Comparison of ENCODE assay signal across 12 mouse cellular contexts in genomic region chr10:76724231-76724736, GRCm38 (mm10). TPM values are rescaled to one million over a fixed set of nuclear protein-coding genes. Genes with fewer than 3 reads are reported as not detected.
DNase-seq lines count a peak whose midpoint lies in the region; ATAC-seq and TF ChIP-seq lines count a peak whose summit lies in the region.
"Had no signal": no experiment of that assay in that cellular context is flagged by ENCODE, and none has a peak within 500 bp of the region (broad histone marks: within the 10 kb centered on the region; RNA-seq: fewer than 3 reads in every experiment).

No protein-coding gene starts in this region.

- no peaks in the 10 kb centered on the region for H3K9me3 ChIP-seq in lung, embryonic 14.5 days (ENCODE audit: low read depth, low read length)
- no peaks in the 10 kb centered on the region for H3K9me3 ChIP-seq in embryonic facial prominence, embryonic 15.5 days (replicated peaks)
- H3K9me3 ChIP-seq in neural tube, embryonic 15.5 days (replicated peaks), result no peaks in the 10 kb centered on the region
- H3K9me3 ChIP-seq: forebrain, embryonic 10.5 days; G1E had no signal

- peak overlapping the region; percentile 35 for H3K4me3 ChIP-seq in lung, embryonic 14.5 days (ENCODE audit: low read depth, low read length)
- H3K4me3 ChIP-seq in embryonic facial prominence, embryonic 15.5 days (replicated peaks), result peak overlapping the region; percentile 54
- no peak overlapping the region for H3K4me3 ChIP-seq in neural tube, embryonic 15.5 days (replicated peaks)
- H3K4me3 ChIP-seq: forebrain, embryonic 10.5 days had no signal

- H3K4me2 ChIP-seq in lung, embryonic 14.5 days, result peak overlapping the region; percentile 70
- peak overlapping the region; percentile 77 for H3K4me2 ChIP-seq in embryonic facial prominence, embryonic 15.5 days (replicated peaks)
- peak overlapping the region; percentile 38 for H3K4me2 ChIP-seq in neural tube, embryonic 15.5 days

- peak overlapping the region; percentile 48 for H3K9ac ChIP-seq in lung, embryonic 14.5 days
- peak overlapping the region; percentile 4; the same call in 1 of the 2 replicates for H3K9ac ChIP-seq in embryonic facial prominence, embryonic 15.5 days
- H3K9ac ChIP-seq in neural tube, embryonic 15.5 days (replicated peaks), result no peak overlapping the region

- 35% methylated on average over 5 of the region's 5 CpGs for WGBS in lung, embryonic 14.5 days
- WGBS in embryonic facial prominence, embryonic 15.5 days, result 37% methylated on average over 5 of the region's 5 CpGs
- 59% methylated on average over 5 of the region's 5 CpGs for WGBS in neural tube, embryonic 15.5 days

- peaks cover 39% of the 10 kb centered on the region for H3K36me3 ChIP-seq in lung, embryonic 14.5 days (ENCODE audit: insufficient read depth)
- H3K36me3 ChIP-seq in embryonic facial prominence, embryonic 15.5 days, result peaks cover 37% of the 10 kb centered on the region
- H3K36me3 ChIP-seq in neural tube, embryonic 15.5 days, result no peaks in the 10 kb centered on the region
- H3K36me3 ChIP-seq: forebrain, embryonic 10.5 days; G1E had no signal

- H3K4me1 ChIP-seq in lung, embryonic 14.5 days (ENCODE audit: insufficient read depth), result peaks cover 17% of the 10 kb centered on the region
- peaks cover 44% of the 10 kb centered on the region for H3K4me1 ChIP-seq in embryonic facial prominence, embryonic 15.5 days
- no peaks in the 10 kb centered on the region for H3K4me1 ChIP-seq in neural tube, embryonic 15.5 days

- no peak for TF ChIP-seq CTCF in lung, embryonic 14.5 days (IDR thresholded peaks at IDR 0.05; ENCODE audit: low read depth)

- no peak for ATAC-seq in lung, embryonic 14.5 days (ENCODE audit: insufficient read depth)
- no peak for ATAC-seq in embryonic facial prominence, embryonic 15.5 days (ENCODE audit: insufficient number of reproducible peaks, low FRiP score, low TSS enrichment, low read depth)
- no peak for ATAC-seq in neural tube, embryonic 15.5 days (ENCODE audit: low FRiP score)

- no peak overlapping the region for H3K27ac ChIP-seq in lung, embryonic 14.5 days (ENCODE audit: low read depth)
- H3K27ac ChIP-seq in embryonic facial prominence, embryonic 15.5 days (replicated peaks), result no peak overlapping the region
- no peak overlapping the region for H3K27ac ChIP-seq in neural tube, embryonic 15.5 days (replicated peaks)
- H3K27ac ChIP-seq: forebrain, embryonic 10.5 days had no signal

- no peaks in the 10 kb centered on the region for H3K27me3 ChIP-seq in lung, embryonic 14.5 days (ENCODE audit: insufficient read depth, low read length)
- no peaks in the 10 kb centered on the region for H3K27me3 ChIP-seq in embryonic facial prominence, embryonic 15.5 days
- H3K27me3 ChIP-seq in neural tube, embryonic 15.5 days (replicated peaks), result no peaks in the 10 kb centered on the region

- DNase-seq in lung, embryonic 14.5 days, result no peak
- no peak for DNase-seq in lung, postnatal 10 days
- peak; percentile 9 for DNase-seq in heart, postnatal 4 days
- DNase-seq in spleen, postnatal 14 days (ENCODE audit: low spot score in 2 of 2), result no peak
- DNase-seq in layer of hippocampus, adult 8-10 months (ENCODE audit: low spot score in 2 of 2), result no peak
- DNase-seq: cerebellum, adult 9-10 months; right cerebral cortex, postnatal 4 days; thymus, postnatal 25 days had no signal

RNA-seq across cellular contexts. Expression of gene Col6a1, which starts 1.7 kb away (rescaled TPM):
- 215 and 226 TPM in 2 replicates for polyA plus RNA-seq in lung, embryonic 14.5 days (2014; fragmentation: Nextera tagmentation; extraction: Ambion mirVana)
- polyA plus RNA-seq in embryonic facial prominence, embryonic 15.5 days (2015; fragmentation: Nextera tagmentation; extraction: Ambion mirVana), result 419 and 472 TPM in 2 replicates
- 100 to 1,000 TPM; 153 to 163 TPM for total RNA-seq in heart, postnatal 4 days (2021)
- 34.3 and 67.0 TPM in 2 replicates for polyA plus RNA-seq in neural tube, embryonic 15.5 days (2015; fragmentation: Nextera tagmentation; extraction: Ambion mirVana)
- 10 to 100 TPM; 31.2 to 46.8 (median 38.5) TPM for total RNA-seq in layer of hippocampus, adult 8-10 months (2022)
- polyA plus RNA-seq: G1E had no signal
